Mouse (Mus musculus): ENCODE measurements around the gene Pkd1l3. TPM values are rescaled to one million over a fixed set of nuclear protein-coding genes. Genes with fewer than 3 reads are reported as not detected.

The Pkd1l3 gene
- total and polyA plus RNA-seq, 3 experiments, result 0.08 to 0.24 (median 0.17) TPM

DNA sequence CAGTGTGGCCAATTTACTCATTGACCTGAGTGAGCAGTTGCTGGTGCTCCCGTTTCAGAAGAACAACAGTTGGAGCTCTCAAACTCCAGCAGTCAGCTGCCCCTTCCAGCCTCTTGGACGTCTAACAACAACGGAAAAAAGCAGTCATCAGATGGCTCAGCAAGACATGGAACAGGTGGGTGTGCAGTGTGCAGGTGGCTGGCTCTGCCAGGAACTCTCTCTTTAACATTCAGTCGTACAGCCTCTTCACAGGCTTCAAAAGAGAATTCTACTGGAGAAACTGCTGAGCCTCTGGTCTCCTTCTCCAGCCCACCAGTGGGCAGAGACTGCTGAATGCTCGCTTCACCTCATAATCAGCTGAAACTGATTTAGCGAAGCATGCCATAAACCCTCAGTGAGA lies 14.3 kb downstream of the Pkd1l3 start:
- no peak for DNase-seq

DNA sequence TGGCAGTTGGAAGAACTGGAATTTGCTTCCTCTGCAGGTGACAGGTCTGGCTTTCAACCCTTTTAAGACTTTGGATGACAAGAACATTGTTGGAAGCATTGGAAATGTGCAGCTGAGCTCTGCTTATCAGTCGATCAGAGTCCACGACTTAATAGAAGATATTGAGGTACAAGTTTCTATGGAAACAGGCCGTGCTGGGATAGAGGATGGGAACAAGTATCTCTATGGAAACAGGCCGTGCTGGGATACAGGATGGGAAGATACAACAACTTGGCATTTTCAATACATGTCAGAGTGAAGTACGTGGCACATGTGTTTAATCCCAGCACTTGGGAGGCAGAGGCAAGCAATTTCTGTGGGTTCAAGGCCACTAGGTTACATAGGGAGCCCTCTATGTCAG lies 18.2 kb downstream of the Pkd1l3 start:
- no peak for DNase-seq

DNA sequence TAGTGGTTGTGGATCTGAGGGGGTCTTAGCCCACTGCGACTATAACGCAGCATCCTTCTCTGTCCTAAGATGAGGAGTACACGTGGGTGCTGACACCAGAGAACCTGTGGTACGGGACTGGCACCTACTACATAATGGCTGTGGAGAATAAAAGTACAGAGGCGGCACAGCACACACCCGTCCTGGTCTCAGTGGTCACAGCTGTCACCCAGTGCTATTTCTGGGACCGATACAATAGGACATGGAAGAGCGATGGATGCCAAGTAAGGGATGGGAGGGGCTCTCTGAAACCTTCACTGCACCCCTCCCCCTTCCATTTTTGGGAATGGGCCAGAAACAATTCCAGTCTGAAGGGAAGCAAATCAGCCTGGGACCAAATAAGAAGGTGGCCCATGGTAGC lies 20.8 kb downstream of the Pkd1l3 start:
- DNase-seq, result no peak

DNA sequence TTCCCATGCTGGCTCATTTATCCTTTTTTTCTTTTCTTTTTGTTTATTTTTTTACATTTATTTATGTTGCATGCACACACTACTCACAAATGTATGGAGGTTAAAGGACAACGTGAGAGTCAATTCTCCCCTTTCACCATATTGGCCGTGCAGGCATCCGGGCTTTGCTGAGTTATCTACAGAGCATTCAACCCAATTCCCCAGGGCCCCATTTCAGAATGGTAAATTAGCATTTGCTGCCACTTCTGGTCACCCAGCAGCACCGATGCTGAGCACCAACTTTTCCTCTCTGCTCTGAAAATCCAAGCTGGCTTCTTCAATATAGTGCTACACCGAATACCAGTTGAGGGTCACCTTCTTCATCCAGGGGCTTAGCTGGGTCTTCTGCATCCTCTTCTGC lies 24.5 kb downstream of the Pkd1l3 start:
- no peak for DNase-seq

- DNase-seq, result no peak
Measured at GRCm38 (mm10) chr8:109640410-109640809, 26.1 kb downstream of the Pkd1l3 start.

DNA sequence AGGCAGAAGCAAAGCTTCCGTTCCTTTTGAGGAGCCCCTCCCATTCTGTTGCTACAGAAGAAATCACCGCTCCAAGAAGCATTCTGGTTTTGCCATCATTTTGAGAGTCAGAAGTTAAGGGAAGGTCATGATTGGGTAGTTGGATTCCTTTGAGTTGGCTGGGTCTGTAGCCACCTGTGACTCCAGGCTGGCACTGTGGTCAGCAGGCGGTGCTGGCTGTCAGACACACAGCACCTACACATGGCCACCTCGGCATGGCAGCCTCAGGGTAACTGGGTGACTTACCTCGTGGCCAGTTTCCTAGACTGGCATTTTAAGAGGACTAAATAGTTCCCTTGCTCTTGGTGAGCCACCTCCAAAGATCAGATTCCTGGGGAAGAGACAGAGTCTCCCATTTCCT lies 26.9 kb downstream of the Pkd1l3 start:
- DNase-seq, result no peak

DNA sequence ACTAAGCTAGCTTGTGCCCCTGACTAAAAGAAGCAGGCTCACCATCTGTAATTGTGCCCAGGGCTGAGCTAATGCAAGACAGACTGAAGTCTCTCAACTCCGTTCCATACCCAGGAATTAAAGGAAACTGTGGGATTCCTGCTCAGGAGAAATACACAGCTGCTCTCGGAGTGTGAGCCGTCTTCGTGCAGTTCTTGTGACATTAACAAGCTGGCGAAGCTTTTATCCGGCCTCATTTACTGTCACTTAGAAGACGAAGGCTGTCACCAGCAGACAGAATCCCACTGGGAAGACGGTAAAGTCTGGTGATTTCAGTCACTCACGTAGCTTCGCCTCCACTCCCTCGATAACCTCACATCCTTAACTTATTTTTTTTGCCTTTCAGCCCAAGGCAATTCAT lies 33.0 kb downstream of the Pkd1l3 start:
- DNase-seq, result no peak

GRCm38 (mm10) chr8:109648469-109648868 lies 34.2 kb downstream of the Pkd1l3 start:
- DNase-seq, result no peak

- no peak for DNase-seq
Measured at GRCm38 (mm10) chr8:109650801-109651200, 36.5 kb downstream of the Pkd1l3 start.

DNA sequence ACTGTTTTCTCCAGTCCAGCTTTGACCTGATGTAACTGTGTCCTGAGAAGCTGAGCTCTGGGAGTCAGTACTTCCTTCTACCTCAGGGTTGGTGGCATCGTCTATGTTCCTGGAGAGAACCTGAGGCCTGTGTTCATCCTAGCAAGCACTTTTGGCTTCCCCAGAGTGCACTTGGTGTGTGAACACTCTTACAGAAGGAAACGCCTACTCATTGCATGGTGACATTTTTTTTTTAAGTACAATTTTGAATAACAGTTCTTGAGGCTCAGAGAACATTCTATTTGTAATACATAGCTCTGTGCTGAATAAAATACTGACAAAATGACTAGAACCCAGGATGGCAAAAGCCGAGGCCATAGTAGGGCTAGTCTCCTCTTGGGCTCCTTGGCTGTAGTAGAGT lies 42.5 kb downstream of the Pkd1l3 start:
- DNase-seq, result no peak

DNA sequence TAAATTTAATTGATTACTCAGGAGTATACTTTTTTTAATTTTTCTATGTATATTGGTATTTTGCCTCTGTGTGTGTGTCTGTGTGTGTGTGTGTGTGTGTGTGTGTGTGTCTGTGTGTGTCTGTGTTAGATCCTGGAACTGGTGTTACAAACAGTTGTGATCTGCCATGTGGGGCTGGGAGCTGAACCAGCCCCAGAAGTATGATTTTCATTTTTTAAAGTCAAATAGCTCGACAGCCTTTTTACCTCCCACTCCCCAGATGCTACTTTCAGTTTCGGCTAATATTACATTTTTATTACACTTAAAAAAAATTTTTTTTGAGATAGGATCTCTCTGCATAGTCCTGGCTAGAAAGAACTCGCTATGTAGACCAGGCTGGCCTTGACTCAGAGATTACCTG lies 48.0 kb downstream of the Pkd1l3 start:
- DNase-seq, result no peak

DNA sequence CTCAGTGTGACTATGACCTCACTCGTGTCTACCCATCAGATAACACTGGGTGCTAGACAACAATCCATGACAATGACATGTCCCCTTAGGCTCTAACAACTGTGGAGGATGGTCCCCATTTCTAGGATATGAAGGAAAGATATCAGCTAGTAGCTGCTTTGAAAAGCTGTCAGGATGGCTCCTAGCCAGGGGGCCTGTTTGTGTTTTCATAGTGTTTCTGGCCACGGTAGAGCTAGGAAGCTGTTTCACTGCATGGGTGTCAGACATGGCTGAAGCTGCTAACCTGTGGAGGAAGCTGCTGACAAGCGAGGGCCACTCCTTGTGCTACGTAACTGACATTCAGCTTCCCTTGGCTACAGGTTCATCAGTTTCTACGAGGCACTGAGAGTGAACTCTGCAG lies 52.3 kb downstream of the Pkd1l3 start:
- DNase-seq, result no peak

- no peak for DNase-seq
Measured at GRCm38 (mm10) chr8:109672656-109673055, 58.3 kb downstream of the Pkd1l3 start.

DNA sequence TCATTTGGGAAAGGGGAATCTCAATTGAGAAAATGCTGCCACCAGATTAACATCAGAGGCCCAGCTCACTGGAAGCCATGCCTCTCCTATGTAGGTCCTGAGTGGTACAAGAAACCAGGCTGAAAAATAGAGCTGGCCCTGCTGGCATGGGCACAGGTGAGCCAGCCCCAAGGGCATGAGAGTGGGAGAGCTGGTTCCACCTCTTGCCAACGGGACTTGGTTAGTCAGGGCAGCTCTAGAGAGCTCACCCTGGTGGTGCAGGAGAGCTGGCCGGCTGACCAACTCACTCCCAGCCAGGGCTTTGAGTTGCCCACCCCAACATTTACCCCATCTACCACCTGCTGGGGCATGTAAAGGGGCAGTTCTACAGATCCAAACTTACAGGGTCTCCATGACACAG lies 59.3 kb downstream of the Pkd1l3 start:
- no peak for DNase-seq

- no peak for DNase-seq
Measured at GRCm38 (mm10) chr8:109675896-109676643, 61.8 kb downstream of the Pkd1l3 start.

GRCm38 (mm10) chr8:109681535-109681934 lies 67.2 kb downstream of the Pkd1l3 start:
- DNase-seq, result no peak

GRCm38 (mm10) chr8:109682120-109682519 lies 67.8 kb downstream of the Pkd1l3 start:
- no peak for DNase-seq

- no peak for DNase-seq
Measured at GRCm38 (mm10) chr8:109687248-109687647, 72.9 kb downstream of the Pkd1l3 start.

DNA sequence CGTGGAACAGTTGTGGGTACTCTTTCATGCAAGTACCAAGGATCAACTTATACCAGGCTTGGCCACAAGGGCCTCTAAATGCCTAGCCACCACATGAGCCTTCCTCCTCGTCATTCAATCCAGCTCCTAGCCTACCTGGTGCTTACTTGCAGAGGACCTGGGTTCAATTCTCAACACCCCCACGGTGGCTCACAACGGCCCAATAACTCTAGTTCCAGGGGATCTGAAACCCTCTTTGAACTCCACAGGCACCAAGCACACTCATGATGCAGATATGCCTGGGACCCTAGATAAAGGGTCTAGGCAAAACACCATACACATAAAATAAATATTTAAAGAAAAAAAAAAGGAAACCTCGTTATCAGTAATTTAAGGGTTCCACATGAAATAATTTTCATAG lies 77.5 kb downstream of the Pkd1l3 start:
- no peak for DNase-seq

- peak; percentile 84 for DNase-seq
Measured at GRCm38 (mm10) chr8:109692443-109693145, 78.3 kb downstream of the Pkd1l3 start.

GRCm38 (mm10) chr8:109693146-109693900 lies 79.0 kb downstream of the Pkd1l3 start, which contains the start of gene Ist1:
Ist1 (minus strand) TSS chr8:109693260.
- DNase-seq, result peak; percentile 99

GRCm38 (mm10) chr8:109694154-109694553 lies 79.8 kb downstream of the Pkd1l3 start:
- DNase-seq, result no peak

DNA sequence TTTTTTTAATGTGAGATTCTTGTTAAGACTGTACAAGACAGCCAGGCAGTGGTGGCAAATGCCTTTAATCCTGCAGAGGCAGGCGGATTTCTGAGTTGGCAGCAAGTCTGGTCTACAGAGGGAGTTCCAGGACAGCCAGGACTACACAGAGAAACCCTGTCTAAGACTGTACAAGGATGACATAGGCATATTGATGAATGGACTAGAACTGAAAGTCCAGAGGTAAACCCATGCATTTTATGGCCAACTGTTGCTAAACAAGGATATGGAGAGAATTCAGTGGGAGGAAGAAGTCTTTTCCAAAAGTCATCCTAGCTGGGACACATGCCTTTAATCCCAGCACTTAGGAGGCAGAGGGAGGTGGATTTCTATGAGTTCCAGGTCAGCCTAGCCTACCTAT lies 83.4 kb downstream of the Pkd1l3 start:
- DNase-seq, result no peak

Measured in adrenal gland, adult 2 months (tissue).